In the genomic region with DNA sequence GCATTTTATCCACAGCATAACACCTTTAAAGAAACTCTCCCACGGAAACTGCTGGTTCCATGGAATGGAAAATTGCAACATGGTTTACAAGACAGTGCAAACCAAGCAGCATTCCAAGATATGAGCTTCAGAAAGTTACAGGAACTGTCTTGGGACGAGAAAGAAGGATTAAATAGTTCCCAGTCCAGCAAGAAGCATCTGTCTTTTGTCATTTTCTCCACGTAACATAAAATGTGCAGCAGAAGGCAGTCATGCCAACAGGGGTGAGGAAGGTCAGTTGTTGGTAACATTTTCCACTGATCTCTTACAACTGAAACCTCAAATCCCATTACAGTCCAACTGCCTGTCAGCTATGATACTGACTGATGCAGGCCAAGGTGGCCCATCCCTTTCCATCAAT, we compare ENCODE assay signal across 22 mouse cellular contexts. TPM values are rescaled to one million over a fixed set of nuclear protein-coding genes. Genes with fewer than 3 reads are reported as not detected.
A peak's percentile ranks its signal among the peaks of the same experiment; 100 is the strongest.
DNase-seq lines count a peak whose midpoint lies in the region; ATAC-seq lines count a peak whose summit lies in the region.
"Had no signal": no experiment of that assay in that cellular context is flagged by ENCODE, and none has a peak within 500 bp of the region (broad histone marks: within the 10 kb centered on the region; RNA-seq: fewer than 3 reads in every experiment).

No protein-coding gene starts in this region.

- no peak overlapping the region for H3K4me3 ChIP-seq in heart, embryonic 10.5 days
- no peak overlapping the region for H3K4me3 ChIP-seq in midbrain, embryonic 11.5 days (ENCODE audit: low read depth, low read length)
- no peak overlapping the region for H3K4me3 ChIP-seq in midbrain, embryonic 14.5 days (replicated peaks; ENCODE audit: low read depth, low read length)
- no peak overlapping the region for H3K4me3 ChIP-seq in heart, embryonic 14.5 days (ENCODE audit: control insufficient read depth in 1 of 2, insufficient read depth in 1 of 2, low read depth in 1 of 2, low read length in 2 of 2)
- H3K4me3 ChIP-seq: layer of hippocampus, adult 2 months; left cerebral cortex, adult 2 months; liver, embryonic 15.5 days; megakaryocyte, embryonic 14.5 days; neural tube, embryonic 12.5 days; stomach, embryonic 15.5 days had no signal

- DNase-seq in heart, adult 9 months (ENCODE audit: low spot score in 2 of 2) = peak; percentile 23 to 27
- DNase-seq in heart, embryonic 10.5 days (ENCODE audit: low spot score) = no peak
- peak; percentile 12 for DNase-seq in midbrain, embryonic 11.5 days (ENCODE audit: low spot score, missing footprints)
- no peak for DNase-seq in midbrain, embryonic 14.5 days
- no peak for DNase-seq in thymus, postnatal 4 days
- DNase-seq: adrenal gland, postnatal 25 days; cerebellum, adult 9-11 months; embryo, embryonic 11 days; gastrocnemius, postnatal 10 days; kidney, adult 8-10 months; right cerebral cortex, postnatal 4 days had no signal

- H3K36me3 ChIP-seq in heart, embryonic 10.5 days = no peaks in the 10 kb centered on the region
- no peaks in the 10 kb centered on the region for H3K36me3 ChIP-seq in midbrain, embryonic 11.5 days (ENCODE audit: control insufficient read depth, insufficient read depth, low read length)
- H3K36me3 ChIP-seq in midbrain, embryonic 14.5 days (ENCODE audit: control insufficient read depth, insufficient read depth, low read length) = no peaks in the 10 kb centered on the region
- H3K36me3 ChIP-seq in heart, embryonic 14.5 days (ENCODE audit: control insufficient read depth, insufficient read depth, low read length) = no peaks in the 10 kb centered on the region
- H3K36me3 ChIP-seq: G1E; liver, embryonic 15.5 days; neural tube, embryonic 12.5 days; stomach, embryonic 15.5 days had no signal

- ATAC-seq in midbrain, embryonic 11.5 days (ENCODE audit: low FRiP score) = no peak
- ATAC-seq in midbrain, embryonic 14.5 days (ENCODE audit: low FRiP score, low TSS enrichment) = no peak
- no peak for ATAC-seq in heart, embryonic 14.5 days (ENCODE audit: insufficient number of reproducible peaks, insufficient read depth, low FRiP score, low read depth)
- ATAC-seq in megakaryocyte progenitor cell, adult 5-6 weeks (replicated peaks; ENCODE audit: poor library complexity) = no peak

- no peaks in the 10 kb centered on the region for H3K9me3 ChIP-seq in heart, embryonic 10.5 days
- H3K9me3 ChIP-seq in midbrain, embryonic 11.5 days (ENCODE audit: control insufficient read depth, low read length) = no peaks in the 10 kb centered on the region
- H3K9me3 ChIP-seq in midbrain, embryonic 14.5 days (ENCODE audit: control insufficient read depth, low read length) = no peaks in the 10 kb centered on the region
- no peaks in the 10 kb centered on the region for H3K9me3 ChIP-seq in heart, embryonic 14.5 days (ENCODE audit: control insufficient read depth, low read length)
- H3K9me3 ChIP-seq: G1E; liver, embryonic 15.5 days; megakaryocyte, embryonic 14.5 days; neural tube, embryonic 12.5 days; stomach, embryonic 15.5 days had no signal

- no peak overlapping the region for H3K9ac ChIP-seq in midbrain, embryonic 11.5 days (ENCODE audit: low read length)
- no peak overlapping the region for H3K9ac ChIP-seq in midbrain, embryonic 14.5 days (replicated peaks; ENCODE audit: low read length)
- H3K9ac ChIP-seq in heart, embryonic 14.5 days (ENCODE audit: low read length) = no peak overlapping the region
- H3K9ac ChIP-seq: liver, embryonic 15.5 days; neural tube, embryonic 12.5 days; stomach, embryonic 15.5 days had no signal

- no peak overlapping the region for H3K4me2 ChIP-seq in midbrain, embryonic 11.5 days
- no peak overlapping the region for H3K4me2 ChIP-seq in midbrain, embryonic 14.5 days (ENCODE audit: low read length)
- H3K4me2 ChIP-seq in heart, embryonic 14.5 days (ENCODE audit: low read length) = no peak overlapping the region
- H3K4me2 ChIP-seq: liver, embryonic 15.5 days; neural tube, embryonic 12.5 days; stomach, embryonic 15.5 days had no signal

- WGBS in heart, embryonic 10.5 days = 58% methylated on average over 3 of the region's 3 CpGs
- WGBS in midbrain, embryonic 11.5 days = 82% methylated on average over 3 of the region's 3 CpGs
- WGBS in midbrain, embryonic 14.5 days = 76% methylated on average over 3 of the region's 3 CpGs
- WGBS in heart, embryonic 14.5 days = 57% methylated on average over 3 of the region's 3 CpGs

- H3K27ac ChIP-seq in heart, embryonic 10.5 days = no peak overlapping the region
- H3K27ac ChIP-seq in midbrain, embryonic 11.5 days (ENCODE audit: low read depth, low read length) = no peak overlapping the region
- no peak overlapping the region for H3K27ac ChIP-seq in midbrain, embryonic 14.5 days (replicated peaks; ENCODE audit: low read depth, low read length)
- peak overlapping the region; percentile 58 to 66; a peak in 3 of 4 replicates for H3K27ac ChIP-seq in heart, embryonic 14.5 days (replicated peaks in 1 of 2; ENCODE audit: control insufficient read depth in 1 of 2, insufficient read depth in 1 of 2, low read depth in 2 of 2, low read length in 2 of 2)
- H3K27ac ChIP-seq: layer of hippocampus, adult 2 months; left cerebral cortex, adult 2 months; liver, embryonic 15.5 days; neural tube, embryonic 12.5 days; stomach, embryonic 15.5 days had no signal

- H3K27me3 ChIP-seq in heart, embryonic 10.5 days (ENCODE audit: insufficient read depth, poor library complexity, severe bottlenecking) = no peaks in the 10 kb centered on the region
- H3K27me3 ChIP-seq in midbrain, embryonic 11.5 days (ENCODE audit: control insufficient read depth, insufficient read depth, low read length) = no peaks in the 10 kb centered on the region
- no peaks in the 10 kb centered on the region for H3K27me3 ChIP-seq in midbrain, embryonic 14.5 days (ENCODE audit: control insufficient read depth, insufficient read depth, low read length)
- no peaks in the 10 kb centered on the region for H3K27me3 ChIP-seq in heart, embryonic 14.5 days (ENCODE audit: control insufficient read depth, insufficient read depth, low read length)
- H3K27me3 ChIP-seq: liver, embryonic 15.5 days; neural tube, embryonic 12.5 days; stomach, embryonic 15.5 days had no signal

- no peaks in the 10 kb centered on the region for H3K4me1 ChIP-seq in heart, embryonic 10.5 days
- H3K4me1 ChIP-seq in midbrain, embryonic 11.5 days (ENCODE audit: control insufficient read depth, insufficient read depth, low read length) = no peaks in the 10 kb centered on the region
- no peaks in the 10 kb centered on the region for H3K4me1 ChIP-seq in midbrain, embryonic 14.5 days (ENCODE audit: control insufficient read depth, insufficient read depth, low read length)
- 0 out of 4 replicates have a peak, but pooled peaks cover 0 to 2% of the 10 kb centered on the region in 2 experiments for H3K4me1 ChIP-seq in heart, embryonic 14.5 days (ENCODE audit: control insufficient read depth in 2 of 2, insufficient read depth in 2 of 2, low read length in 2 of 2)
- H3K4me1 ChIP-seq: neural tube, embryonic 12.5 days; stomach, embryonic 15.5 days had no signal

RNA-seq across cellular contexts. Expression of a gene that starts 22.4 kb away (rescaled TPM):
- polyA plus RNA-seq in heart, embryonic 10.5 days (2016; fragmentation: Nextera tagmentation; extraction: Ambion mirVana) = 0.36 and 0.54 TPM in 2 replicates
- not detected in 2 replicates for polyA plus RNA-seq in midbrain, embryonic 11.5 days (2014; fragmentation: Nextera tagmentation; extraction: Ambion mirVana)
- polyA plus RNA-seq in midbrain, embryonic 14.5 days (2014; fragmentation: Nextera tagmentation; extraction: Ambion mirVana) = not detected in 2 replicates
- 0.30 and 0.42 TPM in 2 replicates for polyA plus RNA-seq in heart, embryonic 14.5 days (2014; fragmentation: Nextera tagmentation; extraction: Ambion mirVana)
- total RNA-seq in megakaryocyte progenitor cell, adult 5-6 weeks (2015) = 0.69 and 1.2 TPM in 2 replicates
- 0.64 and 3.9 TPM in 2 replicates for total RNA-seq in megakaryocyte progenitor cell, adult 5-6 weeks (2017)
- total RNA-seq: adrenal gland, postnatal 25 days; heart, postnatal 36 days; layer of hippocampus, adult 2 months; left cerebral cortex, adult 2 months had no signal
- polyA plus RNA-seq: limb, embryonic 11.5 days; neural tube, embryonic 12.5 days had no signal

Comparison
In these comparisons a context has a peak if more than half of its experiments do, and no peak if none do; other contexts are left out.
1. DNase-seq: peak in heart, adult 9 months (2 of 2) and midbrain, embryonic 11.5 days (single experiment); none in heart, embryonic 10.5 days (single experiment), midbrain, embryonic 14.5 days (single experiment) and thymus, postnatal 4 days (single experiment).
2. H3K27ac ChIP-seq: peak in heart, embryonic 14.5 days (2 of 2); none in heart, embryonic 10.5 days (single experiment), midbrain, embryonic 11.5 days (single experiment) and midbrain, embryonic 14.5 days (single experiment).